Mouse (Mus musculus): ENCODE measurements around the gene Ihh. TPM values are rescaled to one million over a fixed set of nuclear protein-coding genes. Genes with fewer than 3 reads are reported as not detected.

The Ihh gene
- polyA plus RNA-seq, 1 experiment from 2014 or later, result 2.7 TPM

GRCm38 (mm10) chr1:74897976-74898375 lies 53.5 kb downstream of the Ihh start:
- DNase-seq (ENCODE audit: low spot score), result no peak
- H3K27ac ChIP-seq (ENCODE audit: low read depth, low read length), result no peak overlapping the region
- H3K9me3 ChIP-seq (ENCODE audit: control insufficient read depth, low read length), result no peaks in the 10 kb centered on the region
- H3K27me3 ChIP-seq (replicated peaks; ENCODE audit: control insufficient read depth, insufficient read depth, low read length), result peaks cover 93% of the 10 kb centered on the region
- H3K36me3 ChIP-seq (ENCODE audit: control insufficient read depth, insufficient read depth, low read length), result no peaks in the 10 kb centered on the region
- no peaks in the 10 kb centered on the region; the same call in 1 of the 2 replicates for H3K4me1 ChIP-seq (replicated peaks; ENCODE audit: control insufficient read depth, insufficient read depth, low read length)
- no peak for ATAC-seq (replicated peaks; ENCODE audit: low FRiP score)
- H3K9ac ChIP-seq (ENCODE audit: low read depth, low read length), result no peak overlapping the region
- no peak overlapping the region for H3K4me2 ChIP-seq
- H3K4me3 ChIP-seq (ENCODE audit: low read depth, low read length), result no peak overlapping the region
- 11% methylated on average over 7 of the region's 7 CpGs for WGBS

MicroRNAs within 50 kb of the gene (microRNA counts, 519-probe panel; counts per million panel counts)
- not detected for microRNA mmu-miR-375

Small RNA genes within 50 kb of the gene (microRNA-seq; reads per million reads assigned to microRNA genes)
- gene Mir375 (ENCODE audit: borderline number of aligned reads), result 2,226 reads per million, percentile 82 among the genes with 10 or more reads in this experiment

Other genes with a start within 250 kb of the Ihh start
- gene Cyp27a1, start 238.1 kb downstream of the Ihh start, polyA plus RNA-seq (2014; fragmentation: Nextera tagmentation; extraction: Ambion mirVana), result 2.7 and 4.0 TPM in 2 replicates
- gene Prkag3, start 202.5 kb downstream of the Ihh start, polyA plus RNA-seq (2014; fragmentation: Nextera tagmentation; extraction: Ambion mirVana), result not detected in 2 replicates
- gene Wnt6, start 179.8 kb downstream of the Ihh start, polyA plus RNA-seq (2014; fragmentation: Nextera tagmentation; extraction: Ambion mirVana), result 1.5 and 2.4 TPM in 2 replicates
- 0.10 and 0.22 TPM in 2 replicates for gene Wnt10a, start 160.2 kb downstream of the Ihh start, polyA plus RNA-seq (2014; fragmentation: Nextera tagmentation; extraction: Ambion mirVana)
- gene Cdk5r2, start 96.7 kb downstream of the Ihh start, polyA plus RNA-seq (2014; fragmentation: Nextera tagmentation; extraction: Ambion mirVana), result 0.35 and 0.36 TPM in 2 replicates
- 0.23 and 0.31 TPM in 2 replicates for gene Fev, start 66.3 kb downstream of the Ihh start, polyA plus RNA-seq (2014; fragmentation: Nextera tagmentation; extraction: Ambion mirVana)
- not detected in 2 replicates for gene Cryba2, start 58.5 kb downstream of the Ihh start, polyA plus RNA-seq (2014; fragmentation: Nextera tagmentation; extraction: Ambion mirVana)
- gene Cfap65, start 16.1 kb downstream of the Ihh start, polyA plus RNA-seq (2014; fragmentation: Nextera tagmentation; extraction: Ambion mirVana), result not detected in 2 replicates
- 6.8 and 8.6 TPM in 2 replicates for gene Nhej1, start 173.5 kb upstream of the Ihh start, polyA plus RNA-seq (2014; fragmentation: Nextera tagmentation; extraction: Ambion mirVana)
- gene Slc23a3, start 182.2 kb upstream of the Ihh start, polyA plus RNA-seq (2014; fragmentation: Nextera tagmentation; extraction: Ambion mirVana), result 0.23 and 0.42 TPM in 2 replicates
- 63.4 and 68.3 TPM in 2 replicates for gene Cnppd1, start 191.0 kb upstream of the Ihh start, polyA plus RNA-seq (2014; fragmentation: Nextera tagmentation; extraction: Ambion mirVana)
- gene Retreg2, start 191.1 kb upstream of the Ihh start, polyA plus RNA-seq (2014; fragmentation: Nextera tagmentation; extraction: Ambion mirVana), result 72.5 and 72.9 TPM in 2 replicates
- gene Zfand2b, start 217.0 kb upstream of the Ihh start, polyA plus RNA-seq (2014; fragmentation: Nextera tagmentation; extraction: Ambion mirVana), result 45.4 and 50.9 TPM in 2 replicates
- 70.5 and 74.1 TPM in 2 replicates for gene Abcb6, start 228.7 kb upstream of the Ihh start, polyA plus RNA-seq (2014; fragmentation: Nextera tagmentation; extraction: Ambion mirVana)
- gene Ankzf1, start 240.5 kb upstream of the Ihh start, polyA plus RNA-seq (2014; fragmentation: Nextera tagmentation; extraction: Ambion mirVana), result 20.5 and 21.5 TPM in 2 replicates
- 20.0 and 24.1 TPM in 2 replicates for gene Atg9a, start 240.5 kb upstream of the Ihh start, polyA plus RNA-seq (2014; fragmentation: Nextera tagmentation; extraction: Ambion mirVana)